Mouse (Mus musculus) ES-E14 (cell line): Measurements from ENCODE around the gene Aaed1. TPM values are rescaled to one million over a fixed set of nuclear protein-coding genes. Genes with fewer than 3 reads are reported as not detected.

ENCODE experiments used
- DNase-seq: peaks from one replicate; pipeline ENCODE4 v3.0.0-alpha.2; 2013; ENCODE audit warnings: low read depth, low spot score
- H3K27ac ChIP-seq: 2 replicates; pipeline ENCODE4 v1.5.1; 2012; ENCODE audit warnings: low read depth, mild to moderate bottlenecking, low read length, moderate library complexity, mixed read lengths; ENCODE audit not compliant: poor library complexity, insufficient read depth, severe bottlenecking
- H3K36me3 ChIP-seq: 2 replicates; pipeline ENCODE4 v1.6.1; 2012; ENCODE audit warnings: mild to moderate bottlenecking, low read length, moderate library complexity, mixed read lengths; ENCODE audit not compliant: control insufficient read depth, poor library complexity, insufficient read depth, severe bottlenecking
- H3K4me1 ChIP-seq, 2 experiments: fragments of 150-350 bp in 1 of 2; sonication (generic) in 1 of 2; 2 replicates each; pipeline ENCODE4 v1.6.1; 2012; ENCODE audit warnings: low read length in 2 of 2, mild to moderate bottlenecking in 1 of 2, mixed read lengths in 1 of 2; ENCODE audit not compliant: control insufficient read depth in 2 of 2, insufficient read depth in 2 of 2, poor library complexity in 1 of 2
- H3K4me3 ChIP-seq, 2 experiments: fragments of 150-350 bp in 1 of 2; sonication (generic) in 1 of 2; 2 replicates each; pipeline ENCODE4 v1.5.1; 2012; ENCODE audit warnings: low read length in 2 of 2, low read depth in 1 of 2, mild to moderate bottlenecking in 1 of 2, mixed read lengths in 1 of 2; ENCODE audit not compliant: insufficient read depth in 1 of 2, poor library complexity in 1 of 2, severe bottlenecking in 1 of 2
- H3K9ac ChIP-seq: 2 replicates; pipeline ENCODE4 v1.6.1; 2012; ENCODE audit warnings: low read depth, mild to moderate bottlenecking, low read length, mixed read lengths; ENCODE audit not compliant: poor library complexity, insufficient read depth, severe bottlenecking
- H3K9me3 ChIP-seq: fragments of 150-350 bp; sonication (generic); 2 replicates; pipeline ENCODE4 v1.6.1; 2012; ENCODE audit warnings: low read depth, mild to moderate bottlenecking, low read length; ENCODE audit not compliant: control insufficient read depth, insufficient read depth
- CHD2 ChIP-seq: IDR thresholded peaks from 2 replicates; pipeline ENCODE4 v1.6.1; 2014; ENCODE audit warnings: mild to moderate bottlenecking, low read depth, low read length, inconsistent platforms
- HCFC1 ChIP-seq: IDR thresholded peaks from 2 replicates; pipeline ENCODE4 v1.6.1; 2012; ENCODE audit warnings: low read length, inconsistent platforms, borderline replicate concordance; ENCODE audit not compliant: insufficient read depth
- MAFK ChIP-seq: IDR thresholded peaks from 2 replicates; pipeline ENCODE4 v1.6.1; 2014; ENCODE audit warnings: mild to moderate bottlenecking, low read depth, low read length, inconsistent platforms; ENCODE audit not compliant: insufficient read depth
- ZC3H11A ChIP-seq: IDR thresholded peaks from 2 replicates; pipeline ENCODE4 v1.6.1; 2012; ENCODE audit warnings: low read depth, mild to moderate bottlenecking, inconsistent platforms, low read length, borderline replicate concordance
- ZNF384 ChIP-seq: IDR thresholded peaks from 2 replicates; pipeline ENCODE4 v1.6.1; 2012; ENCODE audit warnings: low read depth, low read length, inconsistent platforms
- in situ Hi-C, 2 experiments: fragments of 600-800 bp; cut with MboI; formaldehyde crosslinking; loops; one replicate each; pipeline ENCODE4 v1.15.1; 2025; ENCODE audit warnings: low sequenced_read_pairs in 2 of 2, inconsistent platforms in 1 of 2; ENCODE audit not compliant: unreplicated experiment in 2 of 2
- total RNA-seq: library from RNA; depleted of rRNA; stranded (reverse); fragments of 300-350 nt; gene quantifications from 2 replicates; pipeline ENCODE4 v1.2.3, GENCODE M21; 2012

Gene Aaed1
- total RNA-seq, 1 experiment: 7.1 TPM

- H3K36me3 ChIP-seq: no peaks in the 10 kb centered on the region; the same call in 1 of the 2 replicates
- no peak overlapping the region for H3K27ac ChIP-seq
- TF ChIP-seq ZNF384: no peak
- TF ChIP-seq ZC3H11A: no peak
- no peak for TF ChIP-seq HCFC1
- no peak for TF ChIP-seq MAFK
- no peak for TF ChIP-seq CHD2
- no peaks in the 10 kb centered on the region for H3K9me3 ChIP-seq
- H3K4me1 ChIP-seq: no peaks in the 10 kb centered on the region
- H3K4me3 ChIP-seq: no peak overlapping the region
- DNase-seq: no peak
- in situ Hi-C loops: no loop called here
- H3K9ac ChIP-seq: no peak overlapping the region
Measured at GRCm38 (mm10) chr13:64358476-64358875, 46.0 kb upstream of the Aaed1 start.

- Histone ChIP-seq H3K9me3 (no peaks in the 10 kb centered on the region), H3K27ac (no peak overlapping the region), H3K9ac (no peak overlapping the region), H3K4me1 (no peaks in the 10 kb centered on the region), H3K36me3 (no peaks in the 10 kb centered on the region), H3K4me3 (no peak overlapping the region)
- no peak for DNase-seq
- TF ChIP-seq ZNF384 (no peak), ZC3H11A (no peak), HCFC1 (no peak), CHD2 (no peak), MAFK (no peak)
- in situ Hi-C loops: no loop called here
Measured at GRCm38 (mm10) chr13:64357389-64357788, 44.9 kb upstream of the Aaed1 start.

DNA sequence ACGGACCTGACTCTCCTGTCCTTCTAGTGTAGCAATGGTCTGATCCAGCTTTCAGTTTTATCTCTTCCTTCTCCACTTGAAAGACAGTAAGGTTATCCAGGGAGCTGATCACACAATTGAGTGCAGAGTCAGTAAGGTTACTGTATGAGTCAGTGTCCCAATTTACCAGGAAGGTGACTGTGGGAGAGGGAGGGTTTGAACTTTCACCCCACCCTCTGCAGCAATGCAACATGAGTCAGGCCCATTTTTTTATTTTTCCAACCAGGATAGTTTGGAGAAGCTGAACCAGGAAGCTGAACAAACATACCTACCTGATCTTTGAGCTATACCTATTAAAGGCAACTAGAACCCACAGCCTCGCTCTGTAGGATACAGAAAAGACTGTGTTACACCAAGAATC lies 37.0 kb upstream of the Aaed1 start:
- TF ChIP-seq ZNF384 (no peak), MAFK (no peak), CHD2 (no peak), HCFC1 (no peak), ZC3H11A (no peak)
- no peak for DNase-seq
- Histone ChIP-seq H3K9ac (no peak overlapping the region), H3K27ac (no peak overlapping the region), H3K36me3 (no peaks in the 10 kb centered on the region), H3K4me3 (no peak overlapping the region), H3K4me1 (no peaks in the 10 kb centered on the region), H3K9me3 (no peaks in the 10 kb centered on the region)
- in situ Hi-C loops: no loop called here

- H3K27ac ChIP-seq: no peak overlapping the region
- no peak for DNase-seq
- TF ChIP-seq HCFC1 (peak; percentile 88), ZNF384 (no peak)
- H3K4me1 ChIP-seq: no peaks in the 10 kb centered on the region
- peak overlapping the region; percentile 59 to 63 for H3K4me3 ChIP-seq
- in situ Hi-C loops: no loop called here
- peak overlapping the region; percentile 39; the same call in 1 of the 2 replicates for H3K9ac ChIP-seq
- H3K36me3 ChIP-seq: no peaks in the 10 kb centered on the region
- no peaks in the 10 kb centered on the region for H3K9me3 ChIP-seq
Measured at GRCm38 (mm10) chr13:64344082-64344501, 31.6 kb upstream of the Aaed1 start.

DNA sequence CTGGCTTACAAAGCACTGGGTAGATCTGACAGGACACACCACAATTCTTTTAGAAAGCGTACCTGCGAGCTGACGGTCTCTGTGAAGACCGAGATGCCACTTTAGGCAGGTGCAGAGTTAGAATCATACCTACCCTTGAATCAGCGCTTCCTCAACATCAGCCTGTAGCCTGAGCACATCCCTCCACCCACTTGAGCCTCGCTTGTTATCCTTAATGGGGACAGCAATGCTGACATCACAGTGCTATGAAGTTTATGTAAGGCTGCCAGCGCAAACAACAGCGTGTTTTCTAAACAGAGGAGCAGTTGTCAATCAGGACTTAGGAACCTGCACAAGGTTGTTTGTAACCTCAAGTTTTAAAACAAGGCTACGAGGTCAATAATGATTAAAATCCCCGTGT lies 31.1 kb upstream of the Aaed1 start:
- Histone ChIP-seq H3K4me3 (peak overlapping the region; percentile 59 to 63; a peak in 3 of 4 replicates), H3K9ac (peak overlapping the region; percentile 39; the same call in 1 of the 2 replicates), H3K4me1 (no peaks in the 10 kb centered on the region), H3K36me3 (no peaks in the 10 kb centered on the region), H3K27ac (no peak overlapping the region), H3K9me3 (no peaks in the 10 kb centered on the region)
- in situ Hi-C loops: no loop called here
- TF ChIP-seq MAFK: no peak
- TF ChIP-seq CHD2: no peak
- TF ChIP-seq ZNF384: no peak
- TF ChIP-seq HCFC1: no peak
- no peak for DNase-seq
